Mouse (Mus musculus): ENCODE data around the gene Trim45. TPM values are rescaled to one million over a fixed set of nuclear protein-coding genes. Genes with fewer than 3 reads are reported as not detected.

The Trim45 gene
- polyA plus RNA-seq, 1 experiment from 2014 or later, result 2.6 TPM

DNA sequence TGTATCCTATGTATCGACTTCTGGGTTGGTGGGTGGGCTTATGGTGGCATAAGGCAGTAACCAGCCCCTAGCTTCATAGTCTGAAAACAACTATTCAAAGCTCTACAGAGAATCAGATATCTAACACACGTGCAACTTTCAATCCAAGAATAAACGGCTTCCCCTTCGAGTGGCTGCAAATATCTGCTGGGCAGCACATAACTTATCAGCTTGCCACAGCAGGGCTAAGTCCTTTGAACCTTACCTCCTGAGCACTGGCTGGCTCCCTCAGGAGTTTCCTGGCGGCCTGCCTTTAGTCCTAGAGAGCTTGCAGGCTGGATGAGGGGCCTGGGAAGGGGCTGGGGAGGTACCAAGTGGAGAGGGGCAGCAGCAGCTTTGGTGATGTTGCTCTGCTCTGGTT is 39.0 kb downstream of the Trim45 start:
- H3K4me2 ChIP-seq (replicated peaks; ENCODE audit: low read depth), result no peak overlapping the region
- no peaks in the 10 kb centered on the region for H3K9me3 ChIP-seq (ENCODE audit: control insufficient read depth, low read length)
- peaks cover 14% of the 10 kb centered on the region; the same call in 1 of the 2 replicates for H3K36me3 ChIP-seq (ENCODE audit: control insufficient read depth, insufficient read depth, low read length)
- no peaks in the 10 kb centered on the region for H3K4me1 ChIP-seq (replicated peaks; ENCODE audit: control insufficient read depth, insufficient read depth)
- H3K9ac ChIP-seq (ENCODE audit: low read length), result no peak overlapping the region
- H3K4me3 ChIP-seq (ENCODE audit: low read depth, low read length), result no peak overlapping the region
- ATAC-seq (ENCODE audit: low FRiP score, low TSS enrichment) (no peak), DNase-seq (ENCODE audit: low spot score) (no peak)
- H3K27me3 ChIP-seq (ENCODE audit: control insufficient read depth, insufficient read depth, low read length), result no peaks in the 10 kb centered on the region
- 64% methylated on average over 5 of the region's 5 CpGs for WGBS
- H3K27ac ChIP-seq (replicated peaks), result peak overlapping the region; percentile 40; the same call in 1 of the 2 replicates
- TF ChIP-seq CTCF (IDR thresholded peaks at IDR 0.05; ENCODE audit: low read depth) (no peak), EP300 (optimal IDR thresholded peaks at IDR 0.05) (no peak)

GRCm38 (mm10) chr3:100961501-100961900 is 39.5 kb downstream of the Trim45 start:
- WGBS, result 73% methylated on average over 7 of the region's 7 CpGs
- DNase-seq (ENCODE audit: low spot score) (no peak), ATAC-seq (ENCODE audit: low FRiP score, low TSS enrichment) (no peak)
- Histone ChIP-seq H3K27me3 (ENCODE audit: control insufficient read depth, insufficient read depth, low read length) (no peaks in the 10 kb centered on the region), H3K36me3 (ENCODE audit: control insufficient read depth, insufficient read depth, low read length) (peaks cover 14% of the 10 kb centered on the region; the same call in 1 of the 2 replicates), H3K27ac (replicated peaks) (peak overlapping the region; percentile 40; the same call in 1 of the 2 replicates), H3K4me3 (ENCODE audit: low read depth, low read length) (no peak overlapping the region), H3K9me3 (ENCODE audit: control insufficient read depth, low read length) (no peaks in the 10 kb centered on the region), H3K9ac (ENCODE audit: low read length) (no peak overlapping the region), H3K4me2 (replicated peaks; ENCODE audit: low read depth) (no peak overlapping the region), H3K4me1 (replicated peaks; ENCODE audit: control insufficient read depth, insufficient read depth) (no peaks in the 10 kb centered on the region)
- TF ChIP-seq CTCF (IDR thresholded peaks at IDR 0.05; ENCODE audit: low read depth) (no peak), EP300 (optimal IDR thresholded peaks at IDR 0.05) (no peak)

- peak; percentile 45 for DNase-seq (ENCODE audit: low spot score)
Measured at GRCm38 (mm10) chr3:100963849-100964542, 42.0 kb downstream of the Trim45 start.

DNA sequence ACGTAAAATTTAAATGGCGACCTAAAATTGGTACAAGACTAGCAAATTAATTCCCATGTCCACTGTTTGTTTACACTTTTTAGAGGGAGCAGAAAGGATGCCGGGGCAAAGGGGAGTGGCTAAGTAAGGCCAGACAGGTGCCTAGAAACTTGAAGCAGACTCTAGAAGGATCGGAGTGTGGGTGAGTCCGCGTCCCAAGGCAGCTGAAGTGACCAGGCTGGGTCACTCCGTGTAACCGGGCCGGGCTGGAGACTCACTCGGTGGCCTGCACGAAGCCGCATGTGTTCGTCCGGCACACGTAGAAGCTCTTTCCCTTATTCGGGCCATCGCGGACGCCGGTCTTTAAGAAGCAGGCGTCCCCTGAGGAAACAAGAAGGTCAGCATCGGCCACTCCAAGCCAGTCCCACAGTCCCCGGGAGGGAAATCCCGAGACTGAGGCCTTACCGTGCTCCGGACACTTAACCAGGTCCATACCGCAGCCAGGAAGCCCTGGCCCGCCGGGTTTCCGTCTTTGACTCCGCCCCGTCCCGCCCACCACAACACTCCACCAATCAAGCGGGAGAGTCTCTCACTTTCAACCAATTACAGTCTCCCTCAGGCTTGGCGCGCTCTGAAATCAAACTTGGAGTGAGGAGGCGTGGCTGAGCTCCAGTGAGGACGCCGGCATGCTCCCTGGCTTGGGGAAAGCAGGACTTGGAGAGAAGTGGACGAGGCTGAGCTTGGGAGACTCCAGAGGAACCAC is 47.3 kb downstream of the Trim45 start, which contains the start of gene Ttf2:
Ttf2 (minus strand) TSS at position 488 of the 742 bp plus-strand sequence.
- Histone ChIP-seq H3K4me2 (replicated peaks; ENCODE audit: low read depth) (peak within 1 kb of the TSS; percentile 84), H3K36me3 (ENCODE audit: control insufficient read depth, insufficient read depth, low read length) (no peaks in the 10 kb centered on the region), H3K27me3 (ENCODE audit: control insufficient read depth, insufficient read depth, low read length) (no peaks in the 10 kb centered on the region), H3K27ac (replicated peaks) (no peak within 1 kb of the TSS), H3K4me3 (ENCODE audit: low read depth, low read length) (peak within 1 kb of the TSS; percentile 65), H3K4me1 (replicated peaks; ENCODE audit: control insufficient read depth, insufficient read depth) (no peaks in the 10 kb centered on the region; the same call in 1 of the 2 replicates), H3K9ac (ENCODE audit: low read length) (peak within 1 kb of the TSS; percentile 72), H3K9me3 (ENCODE audit: control insufficient read depth, low read length) (no peaks in the 10 kb centered on the region)
- ATAC-seq (ENCODE audit: low FRiP score, low TSS enrichment) (peak; percentile 99), DNase-seq (ENCODE audit: low spot score) (peak; percentile 95)
- TF ChIP-seq CTCF (IDR thresholded peaks at IDR 0.05; ENCODE audit: low read depth) (no peak), EP300 (optimal IDR thresholded peaks at IDR 0.05) (no peak)
- WGBS, result under 1% methylated on average over 40 of the region's 40 CpGs

More at GRCm38 (mm10) chr3:100963849-100964542, 42.0 kb downstream of the Trim45 start:
- Histone ChIP-seq H3K4me3 (ENCODE audit: low read depth, low read length) (no peak overlapping the region), H3K9me3 (ENCODE audit: control insufficient read depth, low read length) (no peaks in the 10 kb centered on the region), H3K27me3 (ENCODE audit: control insufficient read depth, insufficient read depth, low read length) (no peaks in the 10 kb centered on the region), H3K36me3 (ENCODE audit: control insufficient read depth, insufficient read depth, low read length) (peaks cover 12% of the 10 kb centered on the region; the same call in 1 of the 2 replicates), H3K27ac (replicated peaks) (no peak overlapping the region), H3K4me1 (replicated peaks; ENCODE audit: control insufficient read depth, insufficient read depth) (no peaks in the 10 kb centered on the region), H3K9ac (ENCODE audit: low read length) (no peak overlapping the region), H3K4me2 (replicated peaks; ENCODE audit: low read depth) (no peak overlapping the region)
- WGBS, result 79% methylated on average over 14 of the region's 14 CpGs
- TF ChIP-seq EP300 (optimal IDR thresholded peaks at IDR 0.05) (no peak), CTCF (IDR thresholded peaks at IDR 0.05; ENCODE audit: low read depth) (peak; percentile 83)
- no peak for ATAC-seq (ENCODE audit: low FRiP score, low TSS enrichment)

DNA sequence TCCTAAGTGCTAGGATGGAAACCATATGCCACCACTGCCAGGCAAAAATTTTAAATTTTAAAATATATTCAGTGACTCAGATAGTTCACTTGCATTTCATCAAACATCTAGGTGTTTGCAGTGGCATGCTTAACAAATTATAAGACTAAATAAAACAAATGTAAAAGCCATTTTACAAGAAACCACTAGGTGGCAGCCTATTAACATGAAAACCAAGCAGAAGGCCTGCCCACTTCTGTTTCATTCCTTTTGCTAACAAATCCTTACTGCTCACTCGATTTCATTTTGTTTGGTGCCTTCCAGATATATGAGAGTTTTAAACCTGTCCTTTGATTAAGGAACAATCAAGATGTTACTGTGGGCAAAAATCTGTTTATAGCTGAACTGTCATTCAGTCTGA is 51.9 kb downstream of the Trim45 start:
- TF ChIP-seq CTCF (IDR thresholded peaks at IDR 0.05; ENCODE audit: low read depth) (peak; percentile 88), EP300 (optimal IDR thresholded peaks at IDR 0.05) (no peak)
- WGBS, result 0% methylated on average over 1 of the region's 1 CpGs
- Histone ChIP-seq H3K27me3 (ENCODE audit: control insufficient read depth, insufficient read depth, low read length) (no peaks in the 10 kb centered on the region), H3K4me2 (replicated peaks; ENCODE audit: low read depth) (no peak overlapping the region), H3K9ac (ENCODE audit: low read length) (no peak overlapping the region), H3K27ac (replicated peaks) (no peak overlapping the region), H3K4me3 (ENCODE audit: low read depth, low read length) (no peak overlapping the region), H3K4me1 (replicated peaks; ENCODE audit: control insufficient read depth, insufficient read depth) (no peaks in the 10 kb centered on the region; the same call in 1 of the 2 replicates), H3K36me3 (ENCODE audit: control insufficient read depth, insufficient read depth, low read length) (no peaks in the 10 kb centered on the region), H3K9me3 (ENCODE audit: control insufficient read depth, low read length) (no peaks in the 10 kb centered on the region)
- ATAC-seq (ENCODE audit: low FRiP score, low TSS enrichment) (no peak), DNase-seq (ENCODE audit: low spot score) (no peak)
